Mouse (Mus musculus): ENCODE data around the gene Tnrc6b. TPM values are rescaled to one million over a fixed set of nuclear protein-coding genes. Genes with fewer than 3 reads are reported as not detected.

The Tnrc6b gene
- polyA plus RNA-seq, 1 experiment = 9.4 TPM

DNA sequence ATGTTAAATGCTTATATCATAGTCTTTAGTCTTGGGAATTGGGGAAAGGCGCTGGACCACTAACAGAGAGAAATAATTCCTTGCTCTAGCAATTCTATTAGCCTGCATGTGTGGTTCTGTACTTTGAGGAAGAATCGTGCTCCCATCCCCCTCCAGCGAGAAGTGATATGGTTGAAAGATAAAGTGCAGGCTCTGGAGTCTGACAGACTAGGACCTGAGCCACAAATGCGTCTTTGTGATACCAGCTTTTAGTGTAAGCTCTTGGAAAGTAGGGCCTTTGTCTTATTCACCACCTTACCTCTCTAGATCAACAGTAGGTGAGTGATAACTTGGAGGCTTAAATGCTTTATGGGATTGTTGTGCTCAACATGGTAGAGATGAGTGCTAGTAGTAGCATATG lies 270.1 kb downstream of the Tnrc6b start:
- no peak overlapping the region for H3K4me3 ChIP-seq (ENCODE audit: insufficient read depth, poor library complexity, severe bottlenecking)
- no peaks in the 10 kb centered on the region for H3K36me3 ChIP-seq (ENCODE audit: control insufficient read depth, insufficient read depth)
- peaks cover 2% of the 10 kb centered on the region for H3K79me3 ChIP-seq (ENCODE audit: low read depth)
- H3ac ChIP-seq (ENCODE audit: control insufficient read depth, insufficient read length, low read depth) = no peak overlapping the region
- H3K79me2 ChIP-seq (ENCODE audit: control insufficient read depth, insufficient read depth) = peaks cover 8% of the 10 kb centered on the region
- no peaks in the 10 kb centered on the region for H3K27me3 ChIP-seq (ENCODE audit: control insufficient read depth, insufficient read depth, insufficient read length)
- TF ChIP-seq MYOG (IDR thresholded peaks at IDR 0.05; ENCODE audit: control insufficient read depth, extremely low read depth, insufficient read length) = no peak
- TF ChIP-seq MYOD1 (IDR thresholded peaks at IDR 0.05; ENCODE audit: control insufficient read depth, insufficient read length, low read depth) = no peak
- TF ChIP-seq CTCF (IDR thresholded peaks at IDR 0.05; ENCODE audit: control insufficient read depth, insufficient read depth, insufficient read length) = no peak
- TF ChIP-seq USF1 (IDR thresholded peaks at IDR 0.05; ENCODE audit: low read depth) = no peak
- TF ChIP-seq MAX (IDR thresholded peaks at IDR 0.05) = no peak
- no peak for TF ChIP-seq CEBPB (IDR thresholded peaks at IDR 0.05; ENCODE audit: low read depth)
- no peak for TF ChIP-seq FOSL1 (IDR thresholded peaks at IDR 0.05; ENCODE audit: insufficient read depth, low read length, poor library complexity, severe bottlenecking)

DNA sequence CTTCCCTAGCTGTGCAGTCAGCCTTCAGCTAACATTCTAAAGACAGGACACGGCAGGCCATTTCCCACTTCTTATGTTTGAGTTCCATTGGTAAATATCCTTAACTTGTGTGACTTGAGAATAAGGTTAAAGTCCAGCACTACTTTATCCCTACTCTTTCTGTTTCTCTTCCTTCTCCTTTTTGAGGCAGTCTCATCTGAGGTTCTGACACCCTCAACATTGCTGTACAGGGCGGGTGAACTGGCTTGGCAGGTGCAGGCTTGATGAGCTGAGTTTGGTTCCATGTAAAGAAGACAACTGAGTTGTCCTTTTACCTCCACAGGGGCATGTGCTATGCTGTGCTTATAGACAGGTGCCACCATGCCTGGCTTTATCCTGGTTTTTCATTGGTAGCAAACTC lies 272.2 kb downstream of the Tnrc6b start:
- no peaks in the 10 kb centered on the region for H3K36me3 ChIP-seq (ENCODE audit: control insufficient read depth, insufficient read depth)
- peaks cover 2% of the 10 kb centered on the region for H3K79me2 ChIP-seq (ENCODE audit: control insufficient read depth, insufficient read depth)
- no peaks in the 10 kb centered on the region for H3K27me3 ChIP-seq (ENCODE audit: control insufficient read depth, insufficient read depth, insufficient read length)
- H3ac ChIP-seq (ENCODE audit: control insufficient read depth, insufficient read length, low read depth) = no peak overlapping the region
- TF ChIP-seq USF1 (IDR thresholded peaks at IDR 0.05; ENCODE audit: low read depth) = no peak
- no peak for TF ChIP-seq FOSL1 (IDR thresholded peaks at IDR 0.05; ENCODE audit: insufficient read depth, low read length, poor library complexity, severe bottlenecking)
- no peak for TF ChIP-seq MYOD1 (IDR thresholded peaks at IDR 0.05; ENCODE audit: control insufficient read depth, insufficient read length, low read depth)
- no peak for TF ChIP-seq MAX (IDR thresholded peaks at IDR 0.05)
- no peak overlapping the region for H3K4me3 ChIP-seq (ENCODE audit: insufficient read depth, poor library complexity, severe bottlenecking)
- peaks cover 2% of the 10 kb centered on the region for H3K79me3 ChIP-seq (ENCODE audit: low read depth)

GRCm38 (mm10) chr15:80988331-80988730 lies 277.2 kb downstream of the Tnrc6b start:
- Histone ChIP-seq H3K36me3 (ENCODE audit: control insufficient read depth, insufficient read depth) (no peaks in the 10 kb centered on the region), H3K4me3 (ENCODE audit: insufficient read depth, poor library complexity, severe bottlenecking) (no peak overlapping the region), H3K79me2 (ENCODE audit: control insufficient read depth, insufficient read depth) (peaks cover 11% of the 10 kb centered on the region), H3K27me3 (ENCODE audit: control insufficient read depth, insufficient read depth, insufficient read length) (no peaks in the 10 kb centered on the region), H3K79me3 (ENCODE audit: low read depth) (peaks cover 2% of the 10 kb centered on the region), H3ac (ENCODE audit: control insufficient read depth, insufficient read length, low read depth) (no peak overlapping the region)
- TF ChIP-seq CTCF (IDR thresholded peaks at IDR 0.05; ENCODE audit: control insufficient read depth, insufficient read depth, insufficient read length) (no peak), FOSL1 (IDR thresholded peaks at IDR 0.05; ENCODE audit: insufficient read depth, low read length, poor library complexity, severe bottlenecking) (no peak), MYOD1 (IDR thresholded peaks at IDR 0.05; ENCODE audit: control insufficient read depth, insufficient read length, low read depth) (no peak), MYOG (IDR thresholded peaks at IDR 0.05; ENCODE audit: control insufficient read depth, extremely low read depth, insufficient read length) (no peak), USF1 (IDR thresholded peaks at IDR 0.05; ENCODE audit: low read depth) (no peak)

DNA sequence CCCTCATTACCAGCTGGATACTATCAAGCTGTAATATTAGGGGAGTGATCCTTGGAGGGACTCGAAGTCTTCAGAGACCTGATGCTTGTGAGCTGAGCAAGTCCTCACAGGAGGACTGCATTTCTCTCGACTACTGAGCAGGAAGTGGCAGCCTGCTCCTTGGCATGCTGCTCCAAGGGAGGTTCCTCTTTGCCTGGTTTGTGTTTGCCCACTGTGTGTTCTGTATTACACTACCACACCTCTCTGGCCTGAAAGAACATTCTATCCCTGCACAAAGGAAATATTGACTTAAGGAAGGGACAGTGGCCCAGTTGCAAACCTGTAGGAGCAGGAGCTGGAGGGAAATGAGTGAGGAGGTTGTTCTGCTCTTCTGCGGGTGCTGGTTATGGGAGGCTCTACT lies 278.6 kb downstream of the Tnrc6b start:
- TF ChIP-seq MYOD1 (IDR thresholded peaks at IDR 0.05; ENCODE audit: control insufficient read depth, insufficient read length, low read depth) (no peak), MAX (IDR thresholded peaks at IDR 0.05) (no peak), USF1 (IDR thresholded peaks at IDR 0.05; ENCODE audit: low read depth) (no peak), MYOG (IDR thresholded peaks at IDR 0.05; ENCODE audit: control insufficient read depth, extremely low read depth, insufficient read length) (no peak), CTCF (IDR thresholded peaks at IDR 0.05; ENCODE audit: control insufficient read depth, insufficient read depth, insufficient read length) (no peak), FOSL1 (IDR thresholded peaks at IDR 0.05; ENCODE audit: insufficient read depth, low read length, poor library complexity, severe bottlenecking) (no peak), CEBPB (IDR thresholded peaks at IDR 0.05; ENCODE audit: low read depth) (no peak)
- H3K36me3 ChIP-seq (ENCODE audit: control insufficient read depth, insufficient read depth) = no peaks in the 10 kb centered on the region
- H3K79me2 ChIP-seq (ENCODE audit: control insufficient read depth, insufficient read depth) = peaks cover 11% of the 10 kb centered on the region
- H3K27me3 ChIP-seq (ENCODE audit: control insufficient read depth, insufficient read depth, insufficient read length) = no peaks in the 10 kb centered on the region
- peaks cover 2% of the 10 kb centered on the region for H3K79me3 ChIP-seq (ENCODE audit: low read depth)
- H3ac ChIP-seq (ENCODE audit: control insufficient read depth, insufficient read length, low read depth) = no peak overlapping the region
- H3K4me3 ChIP-seq (ENCODE audit: insufficient read depth, poor library complexity, severe bottlenecking) = no peak overlapping the region

Small RNA genes lying within 50 kb of the gene (microRNA-seq; reads per million reads assigned to microRNA genes)
- gene Mir5113 (ENCODE audit: borderline microRNAs expressed) = 7.2 reads per million, percentile 55 among the genes with 10 or more reads in this experiment

Other genes starting within 250 kb of the Tnrc6b start
- 0.02 TPM for gene Enthd1, start 146.2 kb upstream of the Tnrc6b start, polyA plus RNA-seq (2012; fragmentation: generic; extraction: Trizol)
- gene Grap2, start 138.7 kb upstream of the Tnrc6b start, polyA plus RNA-seq (2012; fragmentation: generic; extraction: Trizol) = under 0.01 TPM
- gene Fam83f, start 39.5 kb upstream of the Tnrc6b start, polyA plus RNA-seq (2012; fragmentation: generic; extraction: Trizol) = 0.01 TPM
- 174 TPM for gene Adsl, start 237.2 kb downstream of the Tnrc6b start, polyA plus RNA-seq (2012; fragmentation: generic; extraction: Trizol)